Mouse (Mus musculus): ENCODE results near the gene Chsy1. TPM values are rescaled to one million over a fixed set of nuclear protein-coding genes. Genes with fewer than 3 reads are reported as not detected.

The Chsy1 gene
- polyA plus RNA-seq, 1 experiment = 8.2 TPM

DNA sequence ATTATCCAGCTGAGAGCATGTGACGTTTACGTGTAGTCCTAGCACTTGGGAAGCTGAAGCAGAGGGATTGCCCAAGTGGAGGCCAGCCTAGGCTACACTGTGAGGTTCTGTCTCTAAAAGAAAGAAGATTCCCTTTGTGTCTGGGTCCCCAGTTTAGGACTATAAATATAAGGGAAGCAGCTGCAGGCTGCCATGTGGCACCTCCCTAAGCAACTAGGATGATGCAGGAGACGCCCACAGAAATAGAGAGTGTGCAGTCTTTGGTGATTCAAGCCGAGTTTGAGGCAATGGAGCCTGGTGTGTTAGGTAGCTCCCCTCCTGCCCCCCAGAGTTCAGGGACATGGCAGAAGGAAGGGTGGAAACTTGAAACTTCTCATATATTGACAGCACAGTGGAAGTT lies 21.7 kb upstream of the Chsy1 start:
- Histone ChIP-seq H3K4me3 (ENCODE audit: insufficient read depth, low read length) (no peak overlapping the region), H3K4me1 (ENCODE audit: control insufficient read depth, insufficient read depth, low read length) (peaks cover 7% of the 10 kb centered on the region), H3K27ac (ENCODE audit: insufficient read depth, low read length) (peak overlapping the region; percentile 64; the same call in 1 of the 2 replicates)
- TF ChIP-seq POLR2A (IDR thresholded peaks at IDR 0.05; ENCODE audit: extremely low read depth, insufficient read depth, low read length) = no peak
- no peak for TF ChIP-seq CTCF (IDR thresholded peaks at IDR 0.05; ENCODE audit: extremely low read depth, insufficient read depth, low read length)

DNA sequence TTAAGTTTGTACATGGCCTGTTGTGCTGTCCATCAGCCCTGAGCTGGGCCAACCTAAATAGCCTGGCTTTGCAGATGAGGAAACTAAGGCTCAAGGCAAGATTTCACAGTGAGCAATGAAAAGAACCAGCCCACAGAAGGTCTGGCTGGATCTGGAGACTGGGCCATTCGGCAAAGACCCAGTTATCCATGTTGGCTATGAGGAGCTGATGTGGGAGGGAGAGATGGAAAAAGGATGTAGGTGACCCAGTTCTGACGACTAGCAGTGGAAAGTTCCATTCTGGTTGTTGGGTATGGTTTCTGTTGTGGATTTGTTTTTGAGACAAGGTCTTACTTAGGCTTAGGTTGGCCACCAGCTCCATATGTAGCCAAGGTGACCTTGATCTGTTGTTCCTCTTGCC lies 21.2 kb upstream of the Chsy1 start:
- Histone ChIP-seq H3K4me3 (ENCODE audit: insufficient read depth, low read length) (no peak overlapping the region), H3K27ac (ENCODE audit: insufficient read depth, low read length) (0 out of 2 replicates have a peak overlapping the region, but pooled peaks have one; percentile 64), H3K4me1 (ENCODE audit: control insufficient read depth, insufficient read depth, low read length) (peaks cover 7% of the 10 kb centered on the region)
- TF ChIP-seq POLR2A (IDR thresholded peaks at IDR 0.05; ENCODE audit: extremely low read depth, insufficient read depth, low read length) (no peak), CTCF (IDR thresholded peaks at IDR 0.05; ENCODE audit: extremely low read depth, insufficient read depth, low read length) (no peak)

DNA sequence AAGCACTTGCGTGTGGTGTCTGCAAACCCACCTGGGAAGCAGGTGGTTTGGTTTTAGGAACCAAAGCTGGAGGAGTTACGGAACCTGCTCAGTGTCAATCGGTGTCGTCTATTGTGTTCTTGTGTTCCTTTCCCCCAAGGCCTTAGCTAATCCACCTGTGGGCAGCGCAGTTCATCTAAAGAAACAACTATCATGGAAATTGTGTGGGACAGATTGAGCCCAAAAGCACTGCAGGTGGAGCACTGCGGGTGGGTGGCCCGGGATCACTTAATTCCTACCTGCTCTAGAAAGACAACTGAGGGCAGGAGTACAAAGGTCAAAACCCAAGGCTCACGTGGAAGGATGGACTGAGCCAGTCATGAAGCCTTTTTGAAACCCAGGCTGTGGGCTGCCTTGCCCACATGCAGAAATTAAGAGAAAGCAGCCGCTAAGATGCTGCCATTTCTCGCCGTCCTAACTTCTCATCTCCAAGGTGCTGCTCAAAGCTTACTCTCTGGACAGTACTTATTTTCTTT lies 18.6 kb upstream of the Chsy1 start:
- H3K4me1 ChIP-seq (ENCODE audit: control insufficient read depth, insufficient read depth, low read length) = peaks cover 7% of the 10 kb centered on the region
- no peak overlapping the region for H3K27ac ChIP-seq (ENCODE audit: insufficient read depth, low read length)
- no peak for TF ChIP-seq POLR2A (IDR thresholded peaks at IDR 0.05; ENCODE audit: extremely low read depth, insufficient read depth, low read length)
- H3K4me3 ChIP-seq (ENCODE audit: insufficient read depth, low read length) = no peak overlapping the region

DNA sequence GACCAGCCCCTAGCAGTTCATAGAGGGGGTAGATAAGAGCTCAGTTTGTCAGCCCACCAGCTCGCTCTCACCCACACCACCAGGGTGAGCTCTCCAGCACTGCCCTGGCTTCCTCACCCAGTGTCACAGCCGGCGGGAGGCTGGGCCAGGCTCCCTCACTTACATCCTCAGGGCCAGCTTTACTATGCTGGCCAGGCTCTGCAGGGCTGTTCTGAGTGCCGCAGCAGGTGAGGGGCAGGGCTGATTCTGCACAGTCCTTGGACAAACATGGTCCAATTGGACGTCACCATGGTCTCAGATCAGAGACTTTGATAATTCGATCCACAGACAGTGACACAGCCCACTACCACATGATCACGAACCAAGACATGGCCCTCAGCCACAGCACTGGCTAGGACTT lies 17.8 kb upstream of the Chsy1 start:
- TF ChIP-seq CTCF (IDR thresholded peaks at IDR 0.05; ENCODE audit: extremely low read depth, insufficient read depth, low read length) (no peak), POLR2A (IDR thresholded peaks at IDR 0.05; ENCODE audit: extremely low read depth, insufficient read depth, low read length) (no peak)
- Histone ChIP-seq H3K4me1 (ENCODE audit: control insufficient read depth, insufficient read depth, low read length) (peaks cover 7% of the 10 kb centered on the region), H3K27ac (ENCODE audit: insufficient read depth, low read length) (no peak overlapping the region), H3K4me3 (ENCODE audit: insufficient read depth, low read length) (no peak overlapping the region)

DNA sequence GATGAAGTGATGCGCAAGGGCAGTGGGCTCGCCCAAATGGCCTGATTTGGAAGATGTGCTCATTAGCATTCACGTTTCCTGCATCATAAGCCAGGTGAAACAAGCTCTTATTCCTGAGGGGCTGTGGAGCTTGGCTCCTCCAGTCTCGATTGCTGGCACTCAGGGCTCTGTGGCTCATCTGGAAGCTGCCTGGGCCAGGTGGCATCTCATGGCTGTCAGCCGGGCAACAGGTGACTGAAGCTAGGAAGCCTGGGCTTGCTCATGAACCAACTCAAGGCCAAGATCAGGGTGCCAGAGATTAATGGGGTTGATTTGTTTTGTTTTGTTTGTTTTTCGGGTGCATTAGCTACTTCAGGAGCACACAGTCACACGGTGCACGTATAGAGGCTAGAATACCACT lies 16.7 kb upstream of the Chsy1 start:
- Histone ChIP-seq H3K4me3 (ENCODE audit: insufficient read depth, low read length) (no peak overlapping the region), H3K27ac (ENCODE audit: insufficient read depth, low read length) (no peak overlapping the region), H3K4me1 (ENCODE audit: control insufficient read depth, insufficient read depth, low read length) (peaks cover 3% of the 10 kb centered on the region)
- no peak for TF ChIP-seq CTCF (IDR thresholded peaks at IDR 0.05; ENCODE audit: extremely low read depth, insufficient read depth, low read length)
- no peak for TF ChIP-seq POLR2A (IDR thresholded peaks at IDR 0.05; ENCODE audit: extremely low read depth, insufficient read depth, low read length)

DNA sequence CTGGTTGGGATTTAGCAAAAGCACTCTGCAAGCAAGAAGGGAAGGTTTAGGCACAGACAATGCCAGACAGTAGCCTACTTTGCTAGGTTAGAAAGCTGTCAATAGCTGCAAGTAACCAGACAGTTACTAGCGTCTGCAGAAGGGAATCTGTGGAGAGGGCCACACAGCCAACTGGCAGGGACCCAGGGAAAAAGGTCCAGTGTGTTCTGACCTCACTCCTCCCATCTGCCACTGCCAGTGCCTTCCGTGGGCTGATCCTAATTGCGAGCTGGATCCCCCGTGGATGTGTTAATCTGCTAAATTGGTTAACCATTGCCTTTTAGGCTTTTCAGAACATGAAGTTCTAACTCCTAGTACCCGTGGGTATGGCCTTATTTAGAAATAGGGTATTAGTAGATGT lies 15.2 kb upstream of the Chsy1 start:
- Histone ChIP-seq H3K4me1 (ENCODE audit: control insufficient read depth, insufficient read depth, low read length) (no peaks in the 10 kb centered on the region; the same call in 1 of the 2 replicates), H3K4me3 (ENCODE audit: insufficient read depth, low read length) (no peak overlapping the region)
- no peak for TF ChIP-seq POLR2A (IDR thresholded peaks at IDR 0.05; ENCODE audit: extremely low read depth, insufficient read depth, low read length)
- no peak for TF ChIP-seq CTCF (IDR thresholded peaks at IDR 0.05; ENCODE audit: extremely low read depth, insufficient read depth, low read length)

DNA sequence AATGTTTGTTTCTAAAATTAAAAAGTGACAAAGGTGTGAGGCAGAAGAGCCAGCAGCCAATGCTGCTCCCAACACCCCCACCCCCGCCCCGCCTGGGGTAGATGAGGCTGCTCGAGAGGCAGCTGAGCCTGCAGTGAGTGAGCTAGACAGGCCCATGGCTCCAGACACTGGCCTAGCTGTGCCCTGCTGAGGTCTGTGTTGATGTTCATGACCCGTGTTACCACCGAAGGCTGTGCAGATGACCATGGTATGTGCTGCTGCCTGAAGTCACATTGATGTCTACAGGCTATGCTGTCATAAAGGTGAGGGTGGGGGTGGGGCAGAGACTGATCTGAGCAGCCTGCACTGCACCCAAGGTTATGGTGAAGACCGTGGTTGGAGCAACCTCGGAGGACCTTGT lies 10.5 kb upstream of the Chsy1 start:
- H3K4me3 ChIP-seq (ENCODE audit: insufficient read depth, low read length) = no peak overlapping the region
- H3K4me1 ChIP-seq (ENCODE audit: control insufficient read depth, insufficient read depth, low read length) = no peaks in the 10 kb centered on the region; the same call in 1 of the 2 replicates
- TF ChIP-seq POLR2A (IDR thresholded peaks at IDR 0.05; ENCODE audit: extremely low read depth, insufficient read depth, low read length) = no peak
- H3K27ac ChIP-seq (ENCODE audit: insufficient read depth, low read length) = no peak overlapping the region

More for the DNA sequence above, 15.2 kb upstream of the Chsy1 start:
- H3K27ac ChIP-seq (ENCODE audit: insufficient read depth, low read length) = no peak overlapping the region

DNA sequence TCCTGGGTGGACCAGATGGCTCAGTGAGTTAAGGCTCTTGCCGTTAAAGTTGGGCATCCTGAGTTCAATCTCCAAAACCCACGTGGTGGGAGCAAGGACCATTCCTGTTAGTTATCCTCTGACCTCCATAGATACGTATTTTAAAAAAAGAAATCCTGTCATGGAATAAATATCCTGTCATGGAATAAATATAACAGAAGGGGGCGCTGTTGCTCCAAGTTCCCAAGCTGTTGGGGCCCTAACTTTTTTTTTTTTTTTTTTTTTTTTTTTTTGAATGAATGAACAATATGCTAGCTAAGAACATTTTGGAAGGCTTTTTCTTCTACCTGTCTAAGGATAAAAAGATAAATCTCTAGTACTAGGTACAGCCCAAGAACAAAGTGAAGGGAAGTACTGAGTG lies 7.4 kb upstream of the Chsy1 start:
- TF ChIP-seq CTCF (IDR thresholded peaks at IDR 0.05; ENCODE audit: extremely low read depth, insufficient read depth, low read length) (peak; percentile 52), POLR2A (IDR thresholded peaks at IDR 0.05; ENCODE audit: extremely low read depth, insufficient read depth, low read length) (no peak)
- H3K27ac ChIP-seq (ENCODE audit: insufficient read depth, low read length) = no peak overlapping the region
- H3K4me3 ChIP-seq (ENCODE audit: insufficient read depth, low read length) = no peak overlapping the region
- H3K4me1 ChIP-seq (ENCODE audit: control insufficient read depth, insufficient read depth, low read length) = no peaks in the 10 kb centered on the region

DNA sequence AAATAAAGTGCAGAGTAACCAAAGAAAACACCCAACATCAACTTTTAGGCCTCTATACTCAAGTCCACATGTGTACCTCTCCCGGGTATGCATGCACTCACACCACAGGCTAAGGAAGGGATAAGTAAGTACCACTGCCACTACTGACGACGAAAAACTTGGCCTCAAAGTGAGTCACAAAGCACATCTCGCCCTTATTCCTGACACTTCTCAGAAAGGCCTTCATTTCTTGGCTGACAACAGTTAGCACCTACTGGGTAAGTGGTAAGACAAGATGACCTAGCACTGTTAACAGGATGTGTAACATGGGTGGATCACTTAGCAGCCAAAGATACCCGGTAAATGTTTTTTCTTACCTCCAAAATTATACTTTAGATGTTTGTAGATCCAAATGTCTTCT lies 4.8 kb upstream of the Chsy1 start:
- H3K4me1 ChIP-seq (ENCODE audit: control insufficient read depth, insufficient read depth, low read length) = no peaks in the 10 kb centered on the region
- TF ChIP-seq CTCF (IDR thresholded peaks at IDR 0.05; ENCODE audit: extremely low read depth, insufficient read depth, low read length) (no peak), POLR2A (IDR thresholded peaks at IDR 0.05; ENCODE audit: extremely low read depth, insufficient read depth, low read length) (no peak)
- no peak overlapping the region for H3K27ac ChIP-seq (ENCODE audit: insufficient read depth, low read length)

DNA sequence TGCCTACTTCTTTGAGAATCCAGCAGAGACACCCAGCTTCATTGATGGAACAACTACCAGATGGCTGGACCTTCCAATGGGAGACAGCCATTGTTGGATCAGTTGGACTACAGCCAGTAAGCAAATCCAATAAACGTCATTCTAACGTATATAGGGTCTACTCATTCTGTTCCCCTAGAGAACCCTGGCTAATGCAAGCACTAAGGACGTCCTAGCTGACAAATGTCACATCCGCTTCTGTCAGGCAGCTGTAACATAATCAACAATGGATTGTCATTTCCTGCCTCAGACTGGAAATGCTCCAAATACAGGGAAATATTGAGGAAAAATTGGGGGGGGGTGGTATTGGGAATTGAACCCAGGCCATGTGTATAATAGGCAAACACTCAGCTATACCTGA lies 3.5 kb upstream of the Chsy1 start:
- H3K4me1 ChIP-seq (ENCODE audit: control insufficient read depth, insufficient read depth, low read length) = no peaks in the 10 kb centered on the region
- TF ChIP-seq POLR2A (IDR thresholded peaks at IDR 0.05; ENCODE audit: extremely low read depth, insufficient read depth, low read length) = no peak
- no peak for TF ChIP-seq CTCF (IDR thresholded peaks at IDR 0.05; ENCODE audit: extremely low read depth, insufficient read depth, low read length)

More for the DNA sequence above, 4.8 kb upstream of the Chsy1 start:
- H3K4me3 ChIP-seq (ENCODE audit: insufficient read depth, low read length) = no peak overlapping the region

More for the DNA sequence above, 3.5 kb upstream of the Chsy1 start:
- no peak overlapping the region for H3K27ac ChIP-seq (ENCODE audit: insufficient read depth, low read length)
- no peak overlapping the region for H3K4me3 ChIP-seq (ENCODE audit: insufficient read depth, low read length)
